Mouse (Mus musculus) MEL-GATA-1-ER (cell line): ENCODE data around the gene Faap20.

ENCODE experiments used
- DNase-seq: peaks from one replicate; pipeline ENCODE4 v3.0.0-alpha.2; 2012; ENCODE audit warnings: low read depth; ENCODE audit errors: extremely low read depth

Gene Faap20

DNA sequence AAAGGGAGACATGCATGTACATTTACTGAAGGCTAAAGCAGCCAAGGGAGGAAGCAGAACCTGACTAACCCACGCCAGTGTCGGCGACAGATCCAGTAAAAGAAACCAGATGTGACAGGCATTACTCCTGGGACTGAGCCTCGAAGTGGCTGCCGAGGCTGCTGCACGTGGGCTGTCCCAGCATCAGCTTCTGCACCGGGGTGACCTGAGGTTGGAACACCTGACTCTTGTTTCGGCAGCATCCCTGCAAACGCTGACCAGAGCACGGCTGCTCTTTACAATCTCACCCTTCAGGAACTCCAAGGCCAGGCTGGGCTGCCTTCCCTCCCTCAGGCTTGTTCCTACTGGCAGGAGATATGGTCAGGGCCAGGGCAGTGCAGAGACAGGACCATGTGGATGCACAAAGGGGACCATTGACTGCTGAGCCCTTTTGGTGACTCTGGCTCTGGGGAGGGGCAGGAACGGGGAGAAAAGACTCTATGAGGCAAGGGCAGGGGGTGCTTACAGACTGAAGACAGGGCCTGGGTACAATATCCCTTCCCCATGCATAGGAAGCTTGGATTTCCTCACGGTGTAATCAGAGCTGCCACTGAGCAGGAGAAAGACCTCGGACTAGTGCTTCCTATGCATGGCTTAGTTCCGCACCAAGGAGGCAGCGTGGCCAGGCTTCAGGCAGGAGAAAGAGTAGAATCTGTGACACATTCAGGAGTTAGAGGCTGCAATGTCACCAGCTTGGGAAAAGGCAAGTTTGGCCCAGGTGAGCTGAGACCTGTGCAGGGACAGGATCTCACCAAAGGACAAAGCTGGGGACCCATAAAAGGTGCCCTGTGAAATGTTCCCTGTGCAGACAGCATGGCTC, 35.1 kb downstream of the Faap20 start:
- no peak for DNase-seq

DNA sequence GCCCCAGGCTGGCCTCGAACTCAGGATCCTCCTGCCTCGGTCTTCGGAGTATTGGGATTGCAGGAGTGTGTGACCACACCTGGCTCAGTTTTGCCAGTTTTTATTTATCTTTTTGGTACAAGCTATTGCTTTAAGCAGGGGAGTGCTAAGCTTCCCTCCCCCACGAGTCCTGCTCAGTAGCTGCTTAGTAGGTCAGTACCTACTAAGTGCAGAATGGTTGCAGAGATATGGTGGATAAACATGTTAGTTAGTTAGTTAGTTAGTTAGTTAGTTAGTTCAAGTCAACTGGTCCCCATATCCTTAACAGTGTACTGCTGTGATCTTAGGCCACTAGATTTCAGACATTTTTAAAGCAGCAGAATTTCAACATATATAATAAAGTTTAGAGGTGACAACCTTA, 36.5 kb downstream of the Faap20 start:
- DNase-seq = no peak

DNA sequence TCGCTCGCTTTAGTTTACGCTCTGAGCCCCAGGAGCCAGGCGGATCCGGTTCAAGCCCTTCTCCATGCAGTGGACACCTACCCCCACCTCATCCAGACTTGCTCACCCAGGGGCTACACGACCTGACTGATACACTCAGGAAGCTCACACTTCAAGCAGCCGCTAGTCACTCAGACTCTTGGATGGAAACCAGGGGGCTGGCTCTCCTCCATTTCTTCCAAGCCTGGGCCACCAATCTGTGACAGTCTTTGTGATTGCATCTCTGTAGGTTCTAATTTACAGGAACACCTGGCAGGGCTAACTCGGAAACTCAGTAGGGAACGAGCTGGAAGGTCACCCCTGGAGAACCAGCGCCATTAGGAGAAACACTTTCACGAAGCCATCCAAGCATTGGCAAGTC, 38.1 kb downstream of the Faap20 start:
- DNase-seq = no peak

DNA sequence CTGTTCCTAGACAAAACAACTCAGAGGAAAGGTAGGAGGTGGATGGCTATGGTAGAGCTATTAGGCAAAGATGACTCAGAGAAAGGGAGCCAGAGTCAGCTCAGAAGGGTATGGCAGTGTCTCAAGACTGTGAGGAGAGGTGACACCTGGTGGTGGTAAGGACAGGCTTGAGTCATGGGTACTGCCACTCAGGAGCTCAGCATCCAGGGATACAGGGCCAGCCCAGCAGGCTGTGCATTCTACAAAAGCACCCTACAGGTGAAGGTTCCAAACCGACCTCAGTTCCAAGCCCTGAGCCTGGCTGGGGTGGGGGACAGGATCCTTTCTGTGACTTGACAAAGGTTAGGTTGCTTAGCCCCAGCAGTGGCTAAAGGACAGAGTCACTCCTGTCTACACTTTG, 39.0 kb downstream of the Faap20 start:
- DNase-seq = no peak

DNA sequence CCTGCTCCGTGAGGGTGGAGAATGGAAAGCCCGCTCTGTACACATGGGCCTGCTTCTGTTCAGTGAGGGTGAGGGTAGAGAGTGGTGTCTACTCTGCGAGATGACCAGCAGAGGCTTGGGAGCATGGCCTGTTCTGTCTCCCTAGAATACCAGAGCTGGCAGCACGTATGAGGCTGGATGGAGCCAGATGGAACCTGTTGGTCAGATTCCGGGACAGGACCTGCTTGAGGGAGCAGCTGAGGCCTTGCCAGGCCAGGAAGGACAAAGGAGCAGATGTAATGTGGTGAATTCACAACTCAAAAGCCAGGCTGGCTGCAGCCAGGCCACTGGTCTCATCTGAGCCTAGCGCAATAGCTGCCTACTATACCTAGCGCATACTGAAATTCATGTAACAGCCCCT, 40.4 kb downstream of the Faap20 start:
- DNase-seq = no peak

DNA sequence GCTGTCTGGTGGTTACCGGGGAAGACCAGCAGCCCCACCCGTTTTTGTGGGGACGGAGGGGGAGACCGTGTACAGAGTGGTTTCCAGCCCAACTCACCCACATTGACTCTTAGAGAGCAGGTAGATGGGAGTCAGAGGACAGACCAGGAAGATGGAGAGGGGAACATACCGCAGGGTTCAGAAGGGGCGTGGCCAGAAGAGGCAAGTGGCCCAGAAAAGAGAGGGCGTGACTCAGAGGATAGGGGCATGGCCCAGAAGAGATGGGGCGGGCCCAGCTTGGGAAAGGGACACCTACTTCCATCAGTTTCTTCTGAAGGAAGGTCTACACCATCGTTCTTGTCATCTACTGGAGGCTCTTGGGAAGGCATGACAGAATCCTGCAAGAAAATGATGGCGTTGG, 43.3 kb downstream of the Faap20 start:
- DNase-seq = no peak

DNA sequence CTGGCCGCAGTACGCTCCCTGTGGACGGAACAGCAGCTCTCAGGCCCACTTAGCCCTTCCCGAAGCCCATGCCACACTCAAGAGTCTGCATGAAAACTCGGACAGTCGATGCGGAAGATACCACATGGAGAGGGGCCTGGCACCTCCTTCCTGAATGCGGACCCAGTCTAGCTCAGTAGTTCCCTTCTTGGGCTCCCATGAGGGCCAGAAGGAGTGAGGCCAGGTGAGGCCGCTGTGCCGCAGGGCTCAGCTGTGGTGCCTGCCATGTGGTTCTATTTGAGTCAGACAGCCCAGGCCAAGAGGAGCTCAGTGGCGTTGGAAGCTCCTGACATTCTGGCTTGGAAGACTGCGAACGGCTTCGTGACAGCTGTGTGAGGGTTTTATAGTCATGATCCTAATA, 44.8 kb downstream of the Faap20 start:
- no peak for DNase-seq

DNA sequence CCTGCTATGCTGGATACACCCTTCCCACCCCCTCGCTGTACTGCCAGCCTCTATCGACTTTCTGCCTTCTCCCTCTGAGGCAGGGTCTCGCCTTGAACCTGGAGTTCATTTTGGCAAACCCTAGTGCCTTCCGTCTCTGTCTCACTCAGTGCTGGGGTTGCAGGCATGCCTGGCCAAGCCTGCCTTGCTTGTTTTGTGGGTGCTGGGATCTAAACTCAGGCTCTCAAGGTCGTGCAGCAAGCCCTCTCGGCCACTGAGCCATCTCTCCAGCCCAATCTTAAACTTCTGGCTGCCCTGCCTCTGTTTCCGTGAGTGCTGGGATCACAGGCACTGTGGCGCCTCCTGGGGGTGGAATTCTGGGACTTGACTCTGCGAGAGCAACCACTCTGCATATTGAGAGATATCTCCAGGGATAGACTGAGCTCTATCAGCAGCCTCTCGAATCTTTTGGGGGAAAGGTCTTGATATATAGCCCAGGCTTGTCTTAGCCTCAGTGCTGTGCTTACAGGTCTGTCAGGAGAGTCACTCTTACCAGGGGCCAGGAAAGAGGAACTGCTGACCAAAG, 45.5 kb downstream of the Faap20 start:
- no peak for DNase-seq

DNA sequence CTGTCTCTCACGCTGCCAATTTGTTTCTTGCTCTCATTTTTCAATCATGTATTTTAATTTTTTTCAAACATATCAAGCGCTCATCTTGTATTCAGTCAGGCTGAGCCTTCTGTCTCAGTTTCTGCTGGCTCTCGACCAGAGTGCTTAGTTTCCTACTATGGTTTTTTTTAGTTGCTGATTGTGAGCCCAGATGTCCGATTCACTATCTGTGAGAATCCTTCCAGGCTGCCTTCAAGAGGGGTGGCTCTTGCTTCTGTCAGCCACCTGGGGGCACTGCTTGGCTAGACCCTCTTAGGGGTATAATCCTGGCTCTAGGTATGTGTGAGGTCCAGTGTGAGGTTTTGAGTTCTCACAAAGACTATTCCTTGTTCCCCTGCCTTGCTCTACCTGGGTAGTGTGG, 46.4 kb downstream of the Faap20 start:
- DNase-seq = no peak

DNA sequence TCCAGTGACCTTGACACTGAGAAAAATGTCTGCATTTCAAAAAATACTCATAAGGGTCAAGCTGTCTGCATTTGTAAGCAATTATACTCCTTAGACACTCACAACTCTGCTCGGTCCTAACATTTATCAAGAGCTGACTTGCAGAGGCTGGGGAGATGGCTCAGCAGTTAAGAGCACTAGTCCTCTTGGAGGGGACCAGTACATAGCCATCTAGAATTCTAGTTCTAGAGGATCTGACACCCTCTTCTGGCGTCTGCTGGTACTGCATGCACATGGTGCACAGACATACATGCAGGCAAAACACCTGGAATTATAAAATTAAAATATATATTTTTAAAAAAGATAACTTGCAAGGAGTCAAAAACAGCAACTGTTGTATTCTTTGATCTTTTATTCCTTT, 47.5 kb downstream of the Faap20 start:
- peak; percentile 33 for DNase-seq

DNA sequence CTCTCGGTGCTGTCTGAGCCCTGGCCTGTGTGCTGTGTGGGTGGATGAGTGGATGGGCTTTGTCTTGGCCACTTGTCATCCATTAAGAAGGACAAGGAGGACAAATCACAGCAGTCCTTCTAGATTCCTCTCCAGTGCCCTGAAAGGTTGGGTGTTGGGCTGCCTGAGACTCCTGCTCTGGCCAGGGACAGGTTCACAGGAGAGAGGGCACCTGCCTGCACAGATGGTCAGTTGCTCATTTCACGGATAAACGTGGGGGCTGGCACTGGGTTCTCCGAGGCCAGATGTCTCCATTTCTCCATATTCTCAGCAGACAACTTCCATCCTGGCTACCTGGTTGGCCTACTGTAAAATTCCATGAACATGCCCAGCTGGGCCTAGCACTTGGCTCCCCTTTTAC, 49.2 kb downstream of the Faap20 start:
- DNase-seq = no peak

DNA sequence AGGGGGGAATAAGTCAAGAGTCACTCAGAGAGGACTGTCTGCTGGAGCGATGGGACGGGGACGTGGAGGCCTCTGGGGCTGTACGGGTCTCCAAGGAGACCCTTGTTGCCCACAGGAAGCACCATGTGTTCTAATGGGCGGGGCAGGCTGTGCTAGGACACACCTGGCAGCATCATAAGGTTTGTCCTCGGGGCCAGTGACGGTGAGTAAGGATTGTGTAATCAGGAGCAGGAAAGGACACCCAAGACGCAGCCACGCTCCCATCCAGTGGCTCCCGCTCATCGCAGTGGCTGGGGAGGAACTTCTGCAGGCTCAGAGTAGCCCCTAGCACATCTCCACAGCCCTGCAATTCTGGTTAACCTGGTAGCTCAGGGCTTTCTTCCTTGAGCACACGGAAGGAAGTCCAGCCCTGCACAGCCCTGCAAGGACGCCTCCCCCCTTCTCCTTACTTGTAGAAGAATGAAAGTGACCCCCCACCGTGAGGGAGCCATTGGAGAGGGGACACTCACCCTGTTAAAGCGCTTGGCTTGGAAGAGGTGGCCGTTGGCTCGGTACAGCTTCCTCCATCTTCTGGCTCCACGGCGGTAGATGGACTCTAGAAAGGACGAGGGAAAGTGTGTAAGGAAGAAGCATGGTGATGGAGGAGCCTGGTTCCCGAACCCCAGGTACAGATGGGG, 51.0 kb downstream of the Faap20 start:
- DNase-seq = no peak

DNA sequence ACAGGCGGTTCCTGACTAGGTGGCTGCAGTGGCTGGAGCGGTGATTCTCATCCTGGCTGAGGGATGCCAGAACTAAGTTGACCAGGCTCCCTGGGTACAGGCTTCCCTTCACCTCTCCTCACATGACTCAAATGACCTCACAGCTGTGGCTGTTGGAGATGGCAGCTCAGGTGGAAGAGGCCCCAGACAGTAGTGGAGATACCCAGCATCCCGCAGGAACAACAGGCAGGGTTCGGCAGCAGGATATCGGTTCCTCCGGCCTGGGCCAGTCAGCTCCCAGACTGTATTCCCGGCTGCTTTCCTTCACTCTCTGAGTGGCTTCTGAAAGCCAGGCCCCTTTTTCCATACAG, 51.5 kb downstream of the Faap20 start:
- no peak for DNase-seq

DNA sequence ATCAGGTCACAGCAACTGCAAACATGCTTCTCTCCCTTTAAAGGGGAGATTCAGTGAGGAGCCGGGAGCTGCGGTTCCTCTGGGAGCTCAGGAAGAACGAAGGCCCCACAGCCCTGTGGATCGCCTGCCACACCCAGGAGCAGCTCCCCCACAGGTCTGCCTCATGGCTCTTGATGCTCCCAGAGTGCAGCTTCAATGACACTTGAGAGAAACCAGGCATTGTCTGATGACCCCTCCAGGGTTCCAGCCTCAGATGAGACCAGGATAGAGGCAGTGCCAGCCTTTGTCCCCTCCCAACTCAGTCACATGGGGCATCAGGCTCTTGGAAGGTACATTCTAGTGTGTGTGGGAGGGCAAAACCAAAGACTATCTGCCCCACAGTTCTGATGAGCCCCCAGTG, 52.4 kb downstream of the Faap20 start:
- no peak for DNase-seq

DNA sequence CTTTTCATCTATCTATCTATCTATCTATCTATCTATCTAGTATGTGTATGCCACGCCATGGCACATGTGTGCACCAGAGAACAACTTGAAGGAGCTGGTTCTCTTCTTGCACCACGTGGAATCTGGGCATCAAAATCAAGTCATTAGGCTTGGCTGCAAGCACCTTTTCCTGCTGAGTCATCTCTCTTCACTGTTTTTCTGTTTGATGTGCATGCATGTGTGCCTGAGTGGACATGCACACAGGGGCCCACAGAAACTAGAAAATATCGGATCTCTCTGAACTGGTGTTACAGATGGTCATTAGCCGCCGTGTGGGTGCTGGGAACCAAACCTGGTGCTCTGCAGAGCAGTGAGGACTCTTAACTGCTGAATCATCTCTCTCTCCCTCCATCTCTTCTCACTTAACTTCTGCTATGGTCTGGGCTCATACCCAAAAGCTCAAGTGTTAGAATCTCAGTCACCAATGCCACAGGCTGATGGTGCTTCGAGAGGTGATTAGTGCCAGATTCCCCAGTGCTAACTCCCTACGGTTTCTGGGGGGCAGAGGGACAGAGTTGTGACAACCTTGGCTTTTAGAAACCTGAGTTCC, 55.0 kb downstream of the Faap20 start:
- no peak for DNase-seq

DNA sequence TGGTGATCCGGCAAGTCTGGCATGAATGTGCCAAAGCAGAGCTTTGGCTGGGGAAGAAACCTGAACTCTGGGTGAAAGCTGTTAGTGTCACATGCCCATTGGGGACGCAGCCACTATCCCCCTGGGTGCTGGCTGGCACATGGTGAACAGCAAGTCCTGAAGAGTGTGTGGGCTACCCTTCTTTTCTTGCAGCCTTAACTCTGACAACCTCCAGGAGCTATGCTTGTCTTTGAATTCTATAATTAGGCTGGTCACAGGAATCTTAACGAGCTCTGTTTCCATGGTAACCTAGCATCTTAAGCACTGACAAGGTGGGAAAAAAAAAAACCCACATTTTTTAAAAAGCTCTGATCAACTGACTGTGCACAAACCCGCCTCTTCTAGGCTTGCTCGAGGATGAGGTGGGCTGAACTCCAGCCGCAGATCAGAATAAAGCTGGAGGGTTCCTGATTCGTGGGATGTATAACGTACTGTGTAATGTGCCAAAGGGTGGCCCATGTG, 56.0 kb downstream of the Faap20 start:
- no peak for DNase-seq
